Mouse (Mus musculus): ENCODE results near the gene Arhgef12.
A peak's percentile ranks its signal among the peaks of the same experiment; 100 is the strongest.
"Not testable (repeated sequence)": the region's sequence is repeated elsewhere in the genome, so short reads cannot be mapped to it uniquely, and the experiment has no call there.

Gene Arhgef12

DNA sequence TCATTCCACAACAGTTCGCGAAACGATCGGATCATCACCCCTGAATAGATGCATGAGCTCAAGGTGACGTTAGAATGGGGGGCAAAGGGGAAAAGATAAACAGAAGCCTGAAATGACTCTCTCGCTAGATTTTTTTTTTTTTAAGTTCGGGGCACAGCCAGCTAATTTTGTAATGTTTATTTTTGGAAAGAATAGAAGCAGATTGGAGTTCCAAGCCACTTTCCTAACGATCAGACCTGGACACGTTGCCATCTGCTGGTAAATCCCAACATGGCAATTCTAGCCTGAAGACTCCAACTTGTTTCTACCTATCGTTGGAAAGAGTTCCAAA, at the start of gene Arhgef12:
Gene Arhgef12 (minus strand): TSS at position 53 of the 331 bp plus-strand sequence.
- peak; percentile 77 to 80 for DNase-seq

DNA sequence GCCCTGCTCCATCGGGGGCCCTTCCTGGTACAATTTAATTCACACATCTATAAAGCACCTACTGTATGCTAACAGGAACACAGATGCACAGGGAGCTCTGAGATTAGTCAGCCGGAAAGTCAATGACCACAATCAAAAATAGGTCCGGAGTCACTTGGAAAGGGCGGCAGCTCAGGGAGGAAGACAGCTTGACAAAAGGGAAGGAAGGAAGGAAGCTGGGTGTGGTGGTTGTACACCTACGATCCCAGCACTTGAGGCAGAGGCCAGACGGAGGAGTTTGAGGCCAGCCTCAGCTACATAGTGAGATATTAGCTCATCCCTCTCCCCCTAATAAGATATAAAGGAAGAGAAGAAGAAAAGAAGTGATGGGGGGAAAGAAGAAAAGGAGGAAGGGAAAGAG, 48.9 kb upstream of the Arhgef12 start:
- no peak for DNase-seq

DNA sequence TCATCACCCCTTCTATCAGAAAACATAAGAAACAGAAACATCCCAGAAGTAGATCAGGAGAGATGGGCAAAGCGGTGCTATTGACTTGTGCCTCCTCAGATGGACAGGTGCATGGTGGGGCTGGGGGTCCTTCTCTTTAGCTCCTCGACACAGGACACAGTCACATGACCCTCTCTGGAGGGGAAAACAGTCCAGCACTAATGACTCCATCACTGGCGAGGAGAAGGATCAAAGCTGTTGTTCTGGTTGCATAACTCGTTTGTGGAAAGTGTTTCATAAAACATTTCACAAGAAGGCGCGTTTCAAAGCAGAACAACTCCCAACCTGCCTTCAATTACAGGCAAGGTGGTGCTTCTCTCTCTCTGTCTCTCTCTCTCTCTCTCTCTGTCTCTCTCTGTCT, 44.7 kb upstream of the Arhgef12 start:
- DNase-seq: no peak

DNA sequence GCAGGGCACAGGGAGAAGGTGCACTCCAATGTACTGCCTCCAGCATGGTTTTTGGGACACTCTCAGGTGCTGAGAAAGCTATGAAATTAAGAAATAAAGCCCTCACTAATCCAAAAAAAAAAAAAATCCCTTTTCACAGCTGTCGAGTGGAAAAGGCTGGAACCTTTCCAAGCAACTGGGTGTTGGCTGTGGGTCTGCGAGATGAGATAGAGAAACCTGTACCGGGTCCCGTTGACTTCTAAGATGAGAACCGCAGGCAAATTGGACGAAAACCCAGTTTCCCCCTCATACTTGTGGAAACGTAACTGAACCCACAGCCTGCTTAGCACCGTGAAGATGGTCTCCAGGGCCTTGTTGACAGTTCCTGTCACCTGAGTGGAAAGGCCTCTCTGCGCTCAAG, 43.9 kb upstream of the Arhgef12 start:
- DNase-seq: no peak

DNA sequence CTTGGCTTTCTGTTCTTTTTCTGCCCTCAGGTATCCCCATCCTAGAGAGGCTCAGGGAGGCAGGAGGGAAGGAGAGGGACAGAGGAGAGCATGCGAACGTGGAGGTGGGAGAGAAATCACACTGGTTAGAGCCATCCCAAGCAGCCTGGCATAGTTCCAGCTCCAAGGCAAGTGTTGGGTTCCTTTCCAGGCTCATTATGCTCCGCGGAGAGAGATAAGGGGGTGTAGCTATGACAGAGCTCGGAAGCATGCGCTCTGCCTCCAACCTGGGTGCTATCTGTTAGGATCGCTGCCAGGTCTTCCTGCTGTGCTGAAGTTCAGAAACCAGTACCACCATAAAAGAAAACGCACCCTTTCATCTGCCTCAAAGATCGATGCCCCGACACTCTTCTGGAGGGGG, 43.0 kb upstream of the Arhgef12 start:
- DNase-seq: peak in 1 of 2 experiments; percentile 29

DNA sequence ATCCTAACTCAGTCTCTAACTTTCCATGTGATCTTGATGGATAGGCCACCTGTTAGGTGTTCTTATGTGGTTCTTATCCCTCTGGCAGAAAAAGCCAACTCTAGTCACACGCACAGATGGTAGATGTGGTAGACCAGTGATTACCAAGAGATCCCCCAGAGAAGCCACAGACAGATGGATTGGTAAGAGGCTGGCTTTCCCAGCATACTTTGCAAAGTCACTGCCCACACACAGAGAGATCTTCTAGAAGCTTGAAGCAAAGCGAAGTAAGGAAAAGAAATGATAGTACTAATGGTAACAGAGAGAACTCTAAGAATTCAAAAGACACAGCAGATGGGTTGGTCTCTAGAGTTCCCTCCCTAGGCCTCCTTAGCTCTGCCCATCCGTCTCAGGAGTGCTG, 42.5 kb upstream of the Arhgef12 start:
- DNase-seq: no peak

DNA sequence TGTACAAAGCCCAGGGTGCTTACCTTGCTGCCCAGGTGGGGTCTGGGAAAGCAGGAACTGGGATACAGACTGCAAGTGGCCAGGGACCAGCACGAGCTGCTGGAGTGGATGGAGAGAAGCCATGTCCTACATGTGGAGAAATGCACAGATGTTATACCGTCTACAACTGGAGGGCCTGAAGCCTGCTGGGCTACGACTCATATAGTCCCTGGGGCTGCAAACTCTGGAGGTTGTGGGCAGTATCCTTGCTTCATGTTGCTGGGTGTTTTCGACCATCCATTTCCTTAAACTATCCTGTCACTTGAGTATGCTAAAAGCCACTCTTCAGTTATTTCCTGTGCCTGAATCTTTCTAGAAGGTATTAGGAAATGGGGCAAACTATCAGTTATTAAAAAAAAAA, 38.2 kb upstream of the Arhgef12 start:
- DNase-seq: no peak

DNA sequence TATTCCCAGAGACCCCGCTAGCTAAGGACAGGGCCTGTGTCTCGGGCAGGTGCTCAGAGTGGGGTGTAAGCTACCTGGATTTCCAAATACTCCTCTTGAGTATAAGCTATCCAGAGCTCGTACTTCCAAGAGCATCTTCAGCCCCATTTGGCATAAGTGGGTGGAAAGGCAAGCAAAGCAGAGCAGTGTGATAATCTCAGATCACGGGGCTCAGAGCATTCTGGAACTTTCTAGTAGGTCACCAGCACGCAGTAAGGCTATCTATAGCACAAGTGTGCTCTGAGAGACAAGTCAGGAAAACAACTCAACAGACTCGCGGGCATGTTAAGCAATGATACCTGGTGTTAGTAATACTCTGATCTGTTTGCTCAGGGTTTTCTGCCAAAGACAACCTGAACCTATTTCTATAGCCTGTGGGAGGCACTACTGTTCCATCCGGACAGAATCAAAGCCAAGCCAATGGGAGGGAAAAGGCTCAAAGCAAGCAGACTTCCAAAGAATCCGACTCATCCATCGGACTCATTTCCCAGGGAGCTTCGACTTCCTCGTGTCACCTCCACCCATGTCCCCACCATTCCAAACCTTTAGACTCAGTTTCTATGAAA, 37.3 kb upstream of the Arhgef12 start:
- no peak for DNase-seq

DNA sequence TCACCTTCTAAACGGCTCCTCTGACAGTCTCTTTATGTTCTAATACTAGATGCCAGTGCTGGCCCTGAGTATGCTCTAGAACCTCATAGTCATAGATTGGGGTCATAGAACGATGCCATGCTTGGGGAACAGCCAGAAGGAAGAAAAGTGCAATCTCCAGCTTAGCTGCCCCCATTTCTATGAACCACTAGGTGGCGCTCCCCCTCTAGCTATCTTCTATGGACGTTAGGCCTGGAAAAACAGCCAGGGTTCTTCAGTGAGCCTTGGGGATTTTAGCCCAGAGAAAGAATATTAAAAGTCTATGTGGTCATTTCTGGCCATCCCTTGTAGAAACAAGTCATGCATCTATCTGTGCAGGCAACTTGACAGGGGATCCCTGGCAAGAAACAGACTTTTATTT, 34.8 kb upstream of the Arhgef12 start:
- peak; percentile 79 to 87 for DNase-seq

DNA sequence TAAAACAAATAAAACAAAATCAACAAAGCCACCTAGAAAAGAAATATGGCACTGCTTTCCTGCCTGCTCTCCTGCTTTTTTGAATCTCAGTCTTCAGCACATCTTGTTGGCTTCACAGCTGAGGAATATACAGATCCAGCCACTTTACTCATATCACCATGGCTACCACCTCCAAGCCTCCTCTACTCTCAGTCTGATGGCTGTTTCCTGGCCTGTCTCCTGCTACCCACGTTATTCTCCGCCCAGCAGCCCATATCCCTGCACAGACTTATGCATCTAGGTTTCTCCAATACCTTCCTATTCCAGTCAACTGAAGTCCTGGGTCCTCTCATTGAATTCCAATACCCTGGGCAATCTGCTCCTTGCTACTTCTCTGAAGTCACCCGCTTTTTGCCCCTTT, 26.5 kb upstream of the Arhgef12 start:
- no peak for DNase-seq

DNA sequence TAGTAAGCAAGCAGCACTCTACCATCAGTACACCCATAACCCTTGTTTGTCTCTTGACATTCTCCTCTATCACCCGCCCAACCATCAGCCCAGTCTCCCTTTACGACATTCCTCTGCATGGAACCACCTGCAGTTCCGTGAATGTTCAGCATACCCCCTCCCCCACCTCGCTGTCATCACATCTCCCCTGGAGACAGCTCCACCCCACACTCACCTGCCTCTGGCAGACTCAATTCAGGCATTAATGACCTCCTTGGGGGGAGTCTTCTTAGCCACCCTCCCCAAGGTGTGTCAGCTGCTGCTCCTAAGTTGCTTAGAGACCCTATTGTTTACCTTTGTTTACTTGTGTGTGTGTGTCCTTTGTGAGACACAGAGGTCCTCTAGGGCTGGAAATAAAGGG, 25.3 kb upstream of the Arhgef12 start:
- DNase-seq: no peak

DNA sequence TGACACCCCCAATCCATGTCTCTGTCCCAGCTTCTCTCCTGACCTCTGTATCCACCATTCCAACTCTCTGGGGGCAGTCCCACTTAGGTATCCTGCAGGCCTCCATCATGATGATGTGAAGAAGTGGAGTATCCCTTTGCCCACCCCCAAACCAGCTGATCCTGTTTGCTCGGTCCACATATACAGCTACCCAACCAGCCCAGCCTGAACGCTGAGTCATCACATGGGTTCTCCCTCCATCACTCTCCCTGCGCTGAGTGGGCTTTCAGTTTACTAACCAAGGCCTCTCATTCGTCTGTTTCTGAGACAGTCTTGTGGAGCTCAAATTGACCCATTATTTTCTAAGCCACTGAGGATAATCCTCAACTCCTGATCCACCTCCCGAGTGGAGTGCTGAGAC, 24.9 kb upstream of the Arhgef12 start:
- DNase-seq: no peak

DNA sequence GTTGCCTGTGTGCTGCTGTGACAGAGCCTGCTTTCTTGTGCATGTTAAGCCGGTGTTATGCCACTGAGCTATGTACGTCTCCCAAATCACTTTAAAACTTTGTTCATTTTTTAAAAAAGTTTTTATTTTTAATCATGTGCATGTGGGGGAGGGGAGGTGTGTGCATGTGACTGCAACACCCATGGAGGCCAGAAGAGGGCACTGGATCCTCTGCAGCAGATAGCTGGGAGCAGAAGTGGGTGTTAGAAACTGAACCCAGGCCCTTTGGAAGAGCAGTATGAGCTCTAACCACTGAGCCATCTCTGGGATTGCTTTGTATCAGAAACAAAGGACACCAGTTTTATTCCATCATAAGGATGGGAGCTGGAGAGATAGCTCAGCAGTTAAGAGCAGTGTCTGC, 23.6 kb upstream of the Arhgef12 start:
- DNase-seq: peak in 1 of 2 experiments; percentile 31

DNA sequence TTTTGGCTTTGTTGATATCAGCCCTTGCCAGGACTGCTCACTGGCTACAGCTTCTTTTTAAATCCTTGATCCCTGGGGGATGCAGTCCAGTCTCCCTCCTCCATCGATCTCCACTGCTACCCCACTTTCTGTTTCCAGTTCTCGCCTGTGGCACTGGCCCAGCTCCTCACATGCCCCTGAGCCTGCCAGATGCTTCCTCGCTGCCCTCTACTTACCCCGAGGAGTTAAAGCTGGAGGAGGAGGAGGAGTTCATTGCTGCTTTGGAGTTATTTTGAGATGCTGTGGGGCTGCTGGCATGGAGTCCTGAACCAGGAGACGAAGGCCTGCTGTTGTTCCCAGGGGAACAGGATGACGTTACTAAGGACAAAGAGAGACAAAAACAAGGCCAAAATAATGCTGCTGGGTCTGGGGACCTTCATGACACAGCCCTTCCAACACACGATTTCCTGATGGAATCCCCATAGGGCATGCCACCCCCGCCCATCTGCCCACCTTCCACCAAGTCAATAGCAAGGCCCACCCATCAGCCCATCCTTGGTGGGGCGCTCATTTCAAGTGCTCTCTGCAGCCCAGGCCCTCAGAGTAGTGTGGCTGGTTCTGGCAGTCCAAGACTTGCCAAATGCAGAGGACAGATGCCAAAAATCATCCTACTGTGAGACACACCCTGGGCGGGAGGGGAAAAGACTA, 20.2 kb upstream of the Arhgef12 start:
- DNase-seq: peak; percentile 55 to 69

DNA sequence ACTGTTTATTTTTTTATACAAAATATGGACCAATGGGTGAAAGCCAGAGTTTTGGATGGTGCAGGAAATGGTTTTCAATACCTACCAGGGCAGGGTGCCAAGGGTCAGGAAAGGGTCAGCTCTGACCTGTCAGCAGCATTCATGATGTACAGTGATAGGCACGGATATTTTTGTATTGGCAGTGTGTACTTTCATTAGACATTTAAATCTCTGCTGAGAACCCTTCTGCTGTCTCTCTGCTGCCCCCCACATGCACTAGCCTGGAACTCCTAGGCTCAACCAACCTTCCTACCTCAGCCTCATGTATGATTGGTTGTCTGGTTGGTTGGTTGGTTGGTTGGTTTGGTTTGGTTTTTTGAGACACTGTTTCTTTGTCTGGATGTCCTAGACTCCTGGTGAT, 15.3 kb upstream of the Arhgef12 start:
- peak in 1 of 2 experiments; percentile 63 for DNase-seq

DNA sequence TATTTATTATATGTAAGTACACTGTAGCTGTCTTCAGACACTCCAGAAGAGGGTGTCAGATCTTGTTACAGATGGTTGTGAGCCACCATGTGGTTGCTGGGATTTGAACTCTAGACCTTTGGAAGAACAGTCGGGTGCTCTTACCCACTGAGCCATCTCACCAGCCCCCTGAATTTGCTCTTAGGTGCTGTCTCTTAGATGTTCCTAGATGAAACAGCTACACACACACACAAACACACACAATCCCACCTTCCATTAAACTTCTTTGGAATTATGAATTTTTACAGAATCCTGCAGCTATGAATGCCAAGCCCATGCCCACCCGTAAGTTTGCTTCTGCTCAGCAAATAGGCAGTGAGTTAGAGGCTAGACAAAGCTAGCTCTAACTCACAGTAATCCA, 14.9 kb upstream of the Arhgef12 start:
- not testable (repeated sequence) for DNase-seq

DNA sequence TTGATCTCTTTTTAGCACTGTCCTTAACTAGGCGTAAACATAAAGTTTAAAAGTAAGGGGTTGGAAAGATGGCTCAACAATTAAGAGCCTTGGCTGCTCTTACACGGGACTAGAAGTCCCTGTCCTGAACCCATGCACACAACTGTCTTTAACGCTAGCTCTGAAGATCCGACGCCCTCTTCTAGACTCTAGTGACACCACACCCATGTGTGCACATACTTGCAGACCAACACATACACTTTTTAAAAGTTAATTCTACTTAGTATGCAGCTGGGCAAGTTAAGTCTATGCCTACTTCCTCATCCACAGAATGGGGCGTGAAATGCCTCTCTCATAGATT, 9.9 kb upstream of the Arhgef12 start:
- no peak for DNase-seq

DNA sequence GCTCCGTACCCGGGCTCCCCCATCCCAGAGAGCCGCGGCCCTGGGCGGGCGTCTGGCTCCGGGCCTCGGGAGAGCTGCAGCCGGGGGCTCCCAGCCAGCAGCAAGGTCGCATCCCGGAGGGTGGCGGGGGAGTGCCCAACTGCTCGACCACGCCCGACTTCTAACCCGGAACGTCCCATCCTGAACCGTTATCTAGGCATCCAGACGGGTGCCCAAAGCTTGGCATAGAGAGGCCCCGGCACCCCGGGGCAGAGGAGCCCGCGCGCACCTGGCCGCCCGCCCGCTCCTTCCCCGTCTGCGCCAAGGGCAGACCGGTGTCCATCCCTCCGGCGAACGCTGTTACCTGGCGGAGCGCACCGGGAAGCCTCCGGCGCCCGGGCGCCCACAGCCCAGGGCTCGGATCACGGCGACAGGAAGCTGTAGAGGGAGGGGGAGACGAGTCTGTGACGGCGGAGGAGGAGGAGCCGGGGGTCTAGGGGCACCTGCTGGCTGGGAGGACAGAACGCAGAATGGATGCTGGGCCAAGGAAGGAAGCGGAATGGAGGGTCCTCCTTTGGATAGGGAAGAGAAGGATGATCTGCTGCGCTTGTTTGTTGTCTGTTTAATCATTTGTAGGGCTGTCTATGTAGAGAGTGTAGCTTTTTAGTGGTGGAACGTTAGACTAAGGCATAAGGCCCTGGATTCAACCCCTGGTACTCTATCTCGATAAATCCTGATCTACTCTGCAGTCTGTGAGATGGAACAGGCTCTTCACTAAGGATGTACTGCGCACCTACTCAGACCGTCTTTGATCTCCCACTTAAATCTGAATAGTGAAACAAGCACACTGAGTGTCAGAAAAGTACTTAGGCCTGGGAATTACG, 9.3 kb upstream of the Arhgef12 start, which contains the start of gene Tmem136:
Gene Tmem136 (minus strand): TSS at position 437 of the 863 bp plus-strand sequence.
- DNase-seq: peak; percentile 46 to 69

DNA sequence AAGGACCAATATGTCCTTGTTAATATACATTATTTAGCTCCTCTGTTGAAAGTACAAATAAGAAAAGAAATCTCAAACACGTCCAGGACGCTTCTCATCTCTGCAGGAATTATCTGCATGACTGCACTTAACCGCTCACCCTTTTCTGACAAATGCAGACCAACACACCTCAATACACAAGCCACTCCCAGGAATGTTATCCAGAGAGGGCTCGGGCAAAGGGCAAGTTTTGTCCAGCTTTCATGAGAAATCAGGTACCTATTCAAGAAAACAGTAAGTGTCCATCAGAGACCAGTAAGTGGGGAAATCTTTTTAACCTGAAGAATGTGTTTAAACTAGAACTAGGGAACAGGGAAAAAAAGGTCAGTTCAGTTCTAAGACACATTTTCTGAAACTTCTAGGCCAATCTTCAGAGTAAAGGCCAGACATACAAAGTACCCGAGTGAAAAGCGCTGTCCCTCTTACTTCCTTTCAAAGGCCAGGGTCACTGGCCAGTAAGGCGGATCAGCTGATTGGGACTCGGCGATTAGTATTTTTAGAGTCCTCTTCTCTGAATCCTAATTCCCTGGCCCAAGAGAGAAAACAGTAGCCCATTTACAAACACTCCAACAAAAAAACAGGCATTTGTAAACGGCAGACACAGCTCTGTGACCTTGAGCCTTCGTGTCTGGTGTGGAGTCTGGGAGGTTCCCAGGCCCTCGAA, 8.5 kb upstream of the Arhgef12 start:
- DNase-seq: peak; percentile 72 to 77

DNA sequence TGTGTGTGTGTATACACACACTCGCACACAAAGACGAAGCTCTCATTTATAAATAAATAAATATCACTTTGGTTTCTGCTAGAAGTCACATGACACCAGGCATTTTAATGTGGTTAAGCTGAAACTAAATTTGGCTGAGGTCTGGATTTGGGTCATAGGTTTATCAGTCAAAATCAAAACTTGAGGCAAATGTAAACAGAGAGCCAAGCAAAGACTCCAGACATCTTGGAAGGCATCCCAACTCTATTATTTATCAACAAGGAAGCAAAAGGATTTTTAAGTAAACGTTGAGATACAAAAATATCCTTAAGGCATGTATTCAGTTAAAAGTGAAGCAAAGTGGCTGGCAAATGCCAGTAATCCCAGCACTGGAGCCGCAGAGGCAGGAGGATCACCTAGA, 7.8 kb upstream of the Arhgef12 start:
- peak in 1 of 2 experiments; percentile 65 for DNase-seq

DNA sequence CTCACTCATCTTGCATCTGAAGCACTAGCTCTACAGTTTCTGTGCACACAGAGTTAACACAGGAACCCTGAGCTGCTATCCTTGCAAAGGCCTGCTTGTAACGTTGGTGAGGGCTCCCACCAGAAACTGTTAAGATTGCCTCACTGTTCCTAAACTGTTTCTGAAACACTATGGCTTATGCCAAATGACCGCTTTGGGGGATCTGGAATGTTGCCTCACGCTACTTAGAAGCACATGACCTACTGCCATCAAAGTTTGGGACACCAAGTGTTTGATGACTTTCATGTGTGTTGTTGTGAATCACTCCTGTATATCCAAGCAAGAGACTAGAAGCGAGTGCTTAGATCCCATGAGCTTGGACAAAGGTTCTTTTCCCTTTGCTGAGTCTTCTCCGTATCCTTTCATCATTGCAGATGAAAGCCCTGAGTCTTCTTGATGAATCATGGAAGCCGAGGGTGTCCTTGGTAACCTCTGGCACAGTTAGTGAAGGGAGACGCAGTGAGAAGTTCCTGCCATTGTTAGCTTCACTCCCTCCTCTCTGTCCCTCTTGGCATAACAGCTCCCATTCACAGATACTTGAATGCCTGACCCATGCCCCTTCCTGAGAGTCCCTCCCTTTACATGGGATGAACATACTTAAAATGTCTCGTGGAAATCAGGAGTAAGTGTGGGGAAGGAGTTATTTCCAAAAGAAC, 3.4 kb upstream of the Arhgef12 start:
- no peak for DNase-seq

DNA sequence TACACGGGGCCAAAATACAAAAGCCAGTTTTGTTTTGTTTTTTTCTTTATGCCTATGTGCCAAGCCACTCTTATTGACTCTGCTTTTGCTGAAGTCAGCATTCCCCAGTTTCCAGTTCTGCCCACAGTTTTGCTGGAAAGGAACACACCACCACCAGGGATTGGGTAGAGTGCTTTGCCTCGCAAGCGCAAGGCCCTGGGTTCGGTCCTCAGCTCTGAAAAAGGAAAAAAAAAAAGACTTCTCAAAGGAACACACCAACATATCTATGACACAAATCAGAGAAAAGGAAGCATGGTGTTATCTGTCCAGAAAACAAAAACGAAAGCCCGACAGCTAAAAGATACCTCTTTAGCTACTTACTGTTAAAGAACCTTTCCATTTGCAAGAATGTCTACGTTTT, 2.1 kb upstream of the Arhgef12 start:
- DNase-seq: no peak

DNA sequence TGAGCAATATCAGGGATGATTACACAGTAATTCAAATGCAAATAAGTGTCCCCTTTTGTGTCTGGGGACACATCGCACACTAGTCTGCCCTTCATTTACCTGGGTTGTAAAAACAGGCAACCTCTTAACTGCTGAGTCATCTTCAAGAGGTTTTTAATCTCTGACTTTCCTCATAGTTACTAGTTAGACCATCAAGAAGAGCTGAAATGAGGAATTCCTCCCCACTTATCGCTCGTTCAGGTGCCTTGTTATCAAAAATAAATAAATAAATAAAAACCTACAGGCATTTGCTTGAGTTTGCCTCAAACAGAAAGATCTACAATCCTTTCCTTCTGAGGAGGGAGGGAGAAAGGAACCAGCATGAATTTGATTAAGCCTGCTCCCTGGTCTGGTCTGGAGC, 1.7 kb upstream of the Arhgef12 start:
- no peak for DNase-seq

Data from kidney, postnatal 36 days (tissue).